Mouse (Mus musculus) hindbrain, postnatal 0 days (tissue): Measurements from ENCODE around the gene Zfp867. TPM values are rescaled to one million over a fixed set of nuclear protein-coding genes. Genes with fewer than 3 reads are reported as not detected.

Experiments
- ATAC-seq: fragments of 200-750 bp; cut with Nextera tagmentation; 2 replicates; pipeline ENCODE4 v1.8.0; 2017; ENCODE audit warnings: mild to moderate bottlenecking, moderate TSS enrichment, moderate library complexity
- DNase-seq: peaks from one replicate; pipeline ENCODE4 v3.0.0-alpha.2; 2015; ENCODE audit warnings: low spot score
- H3K27ac ChIP-seq: fragments of 300-500 bp; sonication (generic); 2 replicates; pipeline ENCODE4 v1.5.1; 2014; ENCODE audit warnings: mild to moderate bottlenecking
- H3K27me3 ChIP-seq: fragments of 300-500 bp; sonication (generic); 2 replicates; pipeline ENCODE4 v1.6.1; 2014; ENCODE audit warnings: low read length, mixed read lengths; ENCODE audit not compliant: insufficient read depth
- H3K36me3 ChIP-seq: fragments of 300-500 bp; sonication (generic); 2 replicates; pipeline ENCODE4 v1.6.1; 2014; ENCODE audit warnings: low read length, mixed read lengths; ENCODE audit not compliant: insufficient read depth
- H3K4me1 ChIP-seq: fragments of 300-500 bp; sonication (generic); 2 replicates; pipeline ENCODE4 v1.6.1; 2014; ENCODE audit warnings: antibody characterized with exemption, low read length, mixed read lengths; ENCODE audit not compliant: insufficient read depth
- H3K4me2 ChIP-seq: fragments of 300-500 bp; sonication (generic); 2 replicates; pipeline ENCODE4 v1.6.1; 2014; ENCODE audit warnings: low read depth, mild to moderate bottlenecking, low read length, moderate library complexity, mixed read lengths
- H3K4me3 ChIP-seq: fragments of 300-500 bp; sonication (generic); 2 replicates; pipeline ENCODE4 v1.5.1; 2014; ENCODE audit warnings: low read length
- H3K9ac ChIP-seq: fragments of 300-500 bp; sonication (generic); replicated peaks from 2 replicates; pipeline ENCODE4 v1.6.1; 2014; ENCODE audit warnings: mild to moderate bottlenecking, low read length, moderate library complexity, mixed read lengths
- H3K9me3 ChIP-seq: fragments of 300-500 bp; sonication (generic); 2 replicates; pipeline ENCODE4 v1.6.1; 2016; ENCODE audit warnings: low read length, mixed read lengths
- CTCF ChIP-seq: IDR thresholded peaks from 2 replicates; pipeline ENCODE4 v1.5.1; 2016; ENCODE audit warnings: antibody characterized with exemption, control low read depth, low read depth
- WGBS: fragments of 180-500 bp; shearing (Covaris S2); extraction: QIAGEN DNeasy Blood & Tissue Kit; methylation state at CpG from one replicate; pipeline ENCODE4 v1.1.7; 2014; 5-methylcytosine and 5-hydroxymethylcytosine counted together
- polyA plus RNA-seq: library from polyadenylated mRNA; unstranded; fragments of >200 nt; fragmentation: Nextera tagmentation; extraction: Ambion mirVana; gene quantifications from 2 replicates; pipeline ENCODE4 v1.2.1, GENCODE M21; 2015
- total RNA-seq: library from RNA; depleted of rRNA; stranded (reverse); fragments of >200 nt; gene quantifications from 2 replicates; pipeline ENCODE4 v1.2.3, GENCODE M21; 2014

The Zfp867 gene
- total and polyA plus RNA-seq, 2 experiments from 2014 or later: 6.1 to 6.6 TPM

- Histone ChIP-seq H3K4me2 (no peak overlapping the region), H3K27me3 (no peaks in the 10 kb centered on the region), H3K4me3 (no peak overlapping the region), H3K27ac (no peak overlapping the region), H3K9ac (no peak overlapping the region), H3K4me1 (no peaks in the 10 kb centered on the region), H3K36me3 (peaks cover 75% of the 10 kb centered on the region), H3K9me3 (no peaks in the 10 kb centered on the region)
- WGBS: 90% methylated on average over 7 of the region's 7 CpGs
- ATAC-seq (no peak), DNase-seq (no peak)
- peak; percentile 25; the same call in 1 of the 2 replicates for TF ChIP-seq CTCF
These were observed 25.5 kb upstream of the Zfp867 start for GRCm38 (mm10) chr11:59497747-59498146.

DNA sequence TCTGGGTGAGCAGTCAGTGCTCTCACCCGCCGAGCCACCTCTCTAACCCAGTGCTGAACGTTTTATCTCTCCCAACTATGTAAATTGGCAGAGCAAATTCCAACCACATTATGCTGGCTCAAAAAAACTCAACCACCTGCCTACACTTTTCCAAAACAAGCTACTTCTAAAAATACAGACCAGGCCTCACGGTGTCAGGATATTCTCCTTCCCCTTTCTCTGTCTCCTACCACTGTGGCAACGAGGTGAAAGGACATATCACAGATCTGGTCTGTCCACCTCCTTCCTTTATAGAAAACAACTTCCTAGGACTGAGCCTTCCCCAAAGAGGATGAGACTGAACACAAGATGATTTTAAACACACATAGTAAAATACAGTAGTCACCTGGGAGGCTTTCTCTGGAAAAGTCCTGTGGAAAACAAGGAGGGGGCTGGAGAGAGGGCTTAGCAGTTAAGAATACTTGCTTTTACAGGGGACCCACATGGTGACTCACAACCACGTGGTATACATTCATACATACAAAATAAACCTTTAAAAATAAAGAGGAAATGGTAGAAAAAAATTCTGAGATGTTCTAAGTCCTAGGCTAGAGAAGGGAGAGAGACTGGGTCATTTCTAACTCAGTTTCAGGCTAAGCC, 24.5 kb upstream of the Zfp867 start:
- Histone ChIP-seq H3K4me1 (no peaks in the 10 kb centered on the region), H3K27me3 (no peaks in the 10 kb centered on the region), H3K36me3 (peaks cover 77% of the 10 kb centered on the region), H3K27ac (no peak overlapping the region), H3K4me3 (no peak overlapping the region), H3K9me3 (no peaks in the 10 kb centered on the region), H3K4me2 (no peak overlapping the region), H3K9ac (no peak overlapping the region)
- ATAC-seq (no peak), DNase-seq (no peak)
- 86% methylated on average over 6 of the region's 6 CpGs for WGBS
- TF ChIP-seq CTCF: no peak

DNA sequence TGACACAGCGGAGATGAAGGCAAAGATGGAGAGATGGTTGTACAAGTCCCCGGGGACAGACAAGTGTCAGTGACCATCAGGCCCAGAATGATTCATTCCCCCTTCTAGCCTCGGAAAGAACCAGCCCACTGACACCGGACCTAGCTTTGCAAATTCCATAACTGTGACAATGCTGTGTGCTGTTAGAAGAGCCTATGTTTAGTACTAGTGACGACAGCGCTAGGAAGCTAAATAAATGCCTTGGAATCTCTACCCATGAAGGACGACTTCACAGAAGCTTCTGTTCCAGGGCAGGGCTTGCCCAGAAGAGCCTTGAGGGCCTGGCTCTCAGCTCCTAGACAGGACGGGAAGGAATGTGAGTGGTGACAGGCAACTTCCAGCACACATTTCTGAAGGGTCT, 13.9 kb upstream of the Zfp867 start:
- no peak overlapping the region for H3K9ac ChIP-seq
- no peak overlapping the region for H3K4me3 ChIP-seq
- H3K9me3 ChIP-seq: no peaks in the 10 kb centered on the region
- WGBS: 87% methylated on average over 8 of the region's 8 CpGs
- H3K4me1 ChIP-seq: no peaks in the 10 kb centered on the region
- H3K27ac ChIP-seq: no peak overlapping the region
- no peak for TF ChIP-seq CTCF
- no peak overlapping the region for H3K4me2 ChIP-seq
- DNase-seq (no peak), ATAC-seq (no peak)
- no peaks in the 10 kb centered on the region for H3K27me3 ChIP-seq
- peaks cover 43% of the 10 kb centered on the region for H3K36me3 ChIP-seq

DNA sequence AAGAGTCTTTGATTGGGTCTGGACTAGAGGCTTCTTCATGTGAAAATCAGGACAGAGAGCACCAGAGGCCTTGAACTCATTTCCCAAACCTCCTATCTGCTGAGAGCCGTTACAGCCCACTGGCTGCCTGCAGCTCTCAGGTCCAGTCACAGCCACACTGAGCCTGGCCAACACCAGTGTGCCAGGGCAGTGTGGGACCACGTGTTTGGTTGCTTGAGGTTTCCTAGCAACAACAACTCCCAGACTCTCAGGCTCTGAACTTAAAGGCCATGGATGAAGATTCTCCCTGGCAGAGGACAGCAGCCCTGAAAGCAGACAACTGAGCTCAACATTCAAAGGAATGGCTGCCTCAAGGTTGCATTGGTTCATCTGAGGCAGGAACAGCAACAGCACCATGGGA, 13.4 kb upstream of the Zfp867 start:
- DNase-seq (no peak), ATAC-seq (no peak)
- Histone ChIP-seq H3K4me2 (no peak overlapping the region), H3K4me1 (no peaks in the 10 kb centered on the region), H3K9me3 (no peaks in the 10 kb centered on the region), H3K36me3 (peaks cover 39% of the 10 kb centered on the region), H3K9ac (no peak overlapping the region), H3K4me3 (no peak overlapping the region), H3K27me3 (no peaks in the 10 kb centered on the region), H3K27ac (no peak overlapping the region)
- WGBS: 39% methylated on average over 2 of the region's 2 CpGs
- TF ChIP-seq CTCF: no peak

GRCm38 (mm10) chr11:59483212-59483611, 10.9 kb upstream of the Zfp867 start:
- no peak overlapping the region for H3K4me3 ChIP-seq
- H3K27ac ChIP-seq: no peak overlapping the region
- 3% methylated on average over 2 of the region's 2 CpGs for WGBS
- H3K27me3 ChIP-seq: no peaks in the 10 kb centered on the region
- no peak overlapping the region for H3K4me2 ChIP-seq
- peaks cover 24% of the 10 kb centered on the region for H3K36me3 ChIP-seq
- peak; percentile 91 for DNase-seq
- ATAC-seq: no peak
- TF ChIP-seq CTCF: peak; percentile 74
- H3K4me1 ChIP-seq: no peaks in the 10 kb centered on the region
- no peak overlapping the region for H3K9ac ChIP-seq
- no peaks in the 10 kb centered on the region for H3K9me3 ChIP-seq

GRCm38 (mm10) chr11:59477240-59477639, 5.0 kb upstream of the Zfp867 start:
- Histone ChIP-seq H3K36me3 (no peaks in the 10 kb centered on the region), H3K4me2 (no peak overlapping the region), H3K9ac (no peak overlapping the region), H3K4me1 (no peaks in the 10 kb centered on the region), H3K27me3 (no peaks in the 10 kb centered on the region), H3K27ac (no peak overlapping the region), H3K9me3 (no peaks in the 10 kb centered on the region), H3K4me3 (no peak overlapping the region)
- no peak for TF ChIP-seq CTCF
- ATAC-seq: no peak
- WGBS: 68% methylated on average over 6 of the region's 6 CpGs
- no peak for DNase-seq

DNA sequence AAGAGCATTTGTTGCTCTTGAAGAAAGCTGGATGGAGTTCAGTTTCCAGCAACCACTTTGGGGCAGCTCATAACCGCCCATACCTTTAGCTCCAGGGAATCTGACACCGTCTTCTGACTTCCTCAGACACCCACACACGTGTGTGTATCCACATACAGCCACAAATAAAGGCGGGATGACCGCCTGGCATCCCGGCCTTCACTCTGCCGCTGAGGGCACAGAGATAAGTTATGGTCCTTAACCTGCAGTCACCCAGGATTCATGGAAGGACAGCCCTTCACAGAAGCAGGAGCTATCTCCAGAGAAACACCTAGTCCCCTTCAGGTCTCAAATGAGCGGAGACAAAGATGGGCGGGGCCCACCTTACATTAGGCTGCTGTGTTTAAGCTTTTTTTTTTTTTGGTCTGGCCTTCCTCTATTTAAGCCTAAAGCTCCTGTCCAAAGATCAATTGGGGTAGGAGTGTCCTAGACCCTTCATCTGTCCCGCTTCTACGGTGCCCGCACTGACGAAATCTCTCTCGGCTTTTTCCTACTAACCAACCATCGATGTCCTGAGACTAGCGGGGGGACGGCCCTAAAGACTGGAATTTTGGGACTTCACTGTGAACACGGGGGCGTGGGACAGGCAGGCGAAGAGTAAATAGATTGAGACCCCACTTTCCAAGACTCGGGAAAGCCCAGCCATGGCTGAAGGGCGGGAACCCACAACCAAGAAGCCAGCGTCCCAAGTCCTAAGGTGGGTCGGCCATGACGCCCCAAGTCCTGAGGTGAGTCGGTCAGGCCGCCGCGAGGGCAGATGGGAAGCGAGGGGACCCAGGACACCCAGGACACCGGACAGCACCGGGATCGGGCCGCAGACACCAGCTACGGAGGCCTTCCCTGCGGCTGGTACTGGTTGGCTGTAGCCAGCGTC, 605 bp downstream of the Zfp867 start:
- Histone ChIP-seq H3K4me2 (peak overlapping the region; percentile 94), H3K36me3 (no peaks in the 10 kb centered on the region), H3K4me3 (peak overlapping the region; percentile 85), H3K9me3 (no peaks in the 10 kb centered on the region), H3K9ac (peak overlapping the region; percentile 94), H3K27me3 (no peaks in the 10 kb centered on the region), H3K4me1 (no peaks in the 10 kb centered on the region), H3K27ac (peak overlapping the region; percentile 85)
- 6% methylated on average over 37 of the region's 37 CpGs for WGBS
- ATAC-seq (peak; percentile 84), DNase-seq (no peak)
- no peak for TF ChIP-seq CTCF
